Mouse (Mus musculus): ENCODE data around the gene Gm21974. TPM values are rescaled to one million over a fixed set of nuclear protein-coding genes. Genes with fewer than 3 reads are reported as not detected.

Gene Gm21974
- polyA plus RNA-seq, 1 experiment from 2014 or later = not detected

Other genes starting within 250 kb of the Gm21974 start
- 40.5 and 46.1 TPM in 2 replicates for gene Bcl7c, start 186.5 kb downstream of the Gm21974 start, polyA plus RNA-seq (2015; fragmentation: Nextera tagmentation; extraction: Ambion mirVana)
- 11.4 and 11.8 TPM in 2 replicates for gene Ctf1, start 182.7 kb downstream of the Gm21974 start, polyA plus RNA-seq (2015; fragmentation: Nextera tagmentation; extraction: Ambion mirVana)
- 0.23 and 0.24 TPM in 2 replicates for gene Ctf2, start 163.3 kb downstream of the Gm21974 start, polyA plus RNA-seq (2015; fragmentation: Nextera tagmentation; extraction: Ambion mirVana)
- 3.1 and 3.8 TPM in 2 replicates for gene Fbxl19, start 150.9 kb downstream of the Gm21974 start, polyA plus RNA-seq (2015; fragmentation: Nextera tagmentation; extraction: Ambion mirVana)
- gene Orai3, start 125.6 kb downstream of the Gm21974 start, polyA plus RNA-seq (2015; fragmentation: Nextera tagmentation; extraction: Ambion mirVana) = 29.1 and 32.7 TPM in 2 replicates
- gene Setd1a, start 118.8 kb downstream of the Gm21974 start, polyA plus RNA-seq (2015; fragmentation: Nextera tagmentation; extraction: Ambion mirVana) = 13.8 and 18.1 TPM in 2 replicates
- gene Gm49388, start 109.8 kb downstream of the Gm21974 start, polyA plus RNA-seq (2015; fragmentation: Nextera tagmentation; extraction: Ambion mirVana) = not detected in 2 replicates
- 27.5 and 32.1 TPM in 2 replicates for gene Hsd3b7, start 94.8 kb downstream of the Gm21974 start, polyA plus RNA-seq (2015; fragmentation: Nextera tagmentation; extraction: Ambion mirVana)
- 44.5 and 45.1 TPM in 2 replicates for gene Stx4a, start 71.2 kb downstream of the Gm21974 start, polyA plus RNA-seq (2015; fragmentation: Nextera tagmentation; extraction: Ambion mirVana)
- gene Stx1b, start 70.9 kb downstream of the Gm21974 start, polyA plus RNA-seq (2015; fragmentation: Nextera tagmentation; extraction: Ambion mirVana) = 1.1 and 1.3 TPM in 2 replicates
- gene Zfp646, start 19.2 kb downstream of the Gm21974 start, polyA plus RNA-seq (2015; fragmentation: Nextera tagmentation; extraction: Ambion mirVana) = 11.2 and 11.3 TPM in 2 replicates
- gene Zfp668, start 18.6 kb downstream of the Gm21974 start, polyA plus RNA-seq (2015; fragmentation: Nextera tagmentation; extraction: Ambion mirVana) = 15.0 and 17.5 TPM in 2 replicates
- gene Prss53, start 4.5 kb downstream of the Gm21974 start, polyA plus RNA-seq (2015; fragmentation: Nextera tagmentation; extraction: Ambion mirVana) = 1.1 and 2.0 TPM in 2 replicates
- gene Vkorc1, start 163 bp upstream of the Gm21974 start, polyA plus RNA-seq (2015; fragmentation: Nextera tagmentation; extraction: Ambion mirVana) = 159 and 162 TPM in 2 replicates
- 129 and 133 TPM in 2 replicates for gene Bckdk, start 8.6 kb upstream of the Gm21974 start, polyA plus RNA-seq (2015; fragmentation: Nextera tagmentation; extraction: Ambion mirVana)
- gene Kat8, start 17.1 kb upstream of the Gm21974 start, polyA plus RNA-seq (2015; fragmentation: Nextera tagmentation; extraction: Ambion mirVana) = 37.2 and 38.9 TPM in 2 replicates
- 101 and 108 TPM in 2 replicates for gene Prss8, start 34.6 kb upstream of the Gm21974 start, polyA plus RNA-seq (2015; fragmentation: Nextera tagmentation; extraction: Ambion mirVana)
- 12.3 and 12.4 TPM in 2 replicates for gene Prss36, start 51.3 kb upstream of the Gm21974 start, polyA plus RNA-seq (2015; fragmentation: Nextera tagmentation; extraction: Ambion mirVana)
- 299 and 328 TPM in 2 replicates for gene Fus, start 72.0 kb upstream of the Gm21974 start, polyA plus RNA-seq (2015; fragmentation: Nextera tagmentation; extraction: Ambion mirVana)
- gene Pycard, start 98.4 kb upstream of the Gm21974 start, polyA plus RNA-seq (2015; fragmentation: Nextera tagmentation; extraction: Ambion mirVana) = 37.6 and 51.2 TPM in 2 replicates
- 0.28 and 0.63 TPM in 2 replicates for gene Trim72, start 108.5 kb upstream of the Gm21974 start, polyA plus RNA-seq (2015; fragmentation: Nextera tagmentation; extraction: Ambion mirVana)
- 1.3 and 1.6 TPM in 2 replicates for gene Itgam, start 167.2 kb upstream of the Gm21974 start, polyA plus RNA-seq (2015; fragmentation: Nextera tagmentation; extraction: Ambion mirVana)
- gene Gm49368, start 167.2 kb upstream of the Gm21974 start, polyA plus RNA-seq (2015; fragmentation: Nextera tagmentation; extraction: Ambion mirVana) = not detected in 2 replicates
- 0.11 and 0.28 TPM in 2 replicates for gene Itgax, start 234.1 kb upstream of the Gm21974 start, polyA plus RNA-seq (2015; fragmentation: Nextera tagmentation; extraction: Ambion mirVana)

Data from lung, embryonic 16.5 days (tissue).